Mouse (Mus musculus) left cerebral cortex, adult 6 months (tissue): ENCODE measurements around the gene Slc7a15. TPM values are rescaled to one million over a fixed set of nuclear protein-coding genes. Genes with fewer than 3 reads are reported as not detected.

ENCODE experiments used
- long read RNA-seq, 2 experiments: library from polyadenylated mRNA; unstranded; transcript quantifications; one replicate each; pipeline ENCODE4 v2.0.0; 2019 to 2020
- polyA plus RNA-seq: library from polyadenylated mRNA; unstranded; fragments of <200 nt; fragmentation: Nextera tagmentation; gene quantifications from 2 replicates; pipeline ENCODE4 v1.2.3, GENCODE M21; 2021

The Slc7a15 gene
- not detected in 2 replicates for polyA plus RNA-seq
- long read RNA-seq, experiment 1 = 0 reads
- long read RNA-seq, experiment 2 = 0 reads

DNA sequence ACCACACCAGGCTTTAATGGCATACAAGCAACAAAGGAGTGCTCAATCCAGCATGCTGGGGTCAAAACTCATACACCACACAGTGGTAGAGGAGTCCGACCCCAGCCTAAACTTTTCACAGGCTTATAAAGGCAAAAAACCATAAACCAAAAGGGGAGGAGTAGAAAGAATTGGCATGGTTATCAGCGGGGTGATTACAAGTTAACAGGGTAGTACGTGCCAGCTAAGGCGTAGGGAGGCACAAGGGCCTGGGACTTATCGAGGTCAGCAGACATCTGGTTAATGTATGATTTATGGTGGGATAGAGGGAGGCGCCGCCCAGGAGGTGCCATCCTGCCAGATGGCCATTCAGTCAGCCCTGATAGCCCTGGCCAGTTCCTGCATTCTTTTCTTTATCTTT, at the start of gene Slc7a15:
TSS of gene Slc7a15 (minus strand) at position 101 of the 400 bp plus-strand sequence.

DNA sequence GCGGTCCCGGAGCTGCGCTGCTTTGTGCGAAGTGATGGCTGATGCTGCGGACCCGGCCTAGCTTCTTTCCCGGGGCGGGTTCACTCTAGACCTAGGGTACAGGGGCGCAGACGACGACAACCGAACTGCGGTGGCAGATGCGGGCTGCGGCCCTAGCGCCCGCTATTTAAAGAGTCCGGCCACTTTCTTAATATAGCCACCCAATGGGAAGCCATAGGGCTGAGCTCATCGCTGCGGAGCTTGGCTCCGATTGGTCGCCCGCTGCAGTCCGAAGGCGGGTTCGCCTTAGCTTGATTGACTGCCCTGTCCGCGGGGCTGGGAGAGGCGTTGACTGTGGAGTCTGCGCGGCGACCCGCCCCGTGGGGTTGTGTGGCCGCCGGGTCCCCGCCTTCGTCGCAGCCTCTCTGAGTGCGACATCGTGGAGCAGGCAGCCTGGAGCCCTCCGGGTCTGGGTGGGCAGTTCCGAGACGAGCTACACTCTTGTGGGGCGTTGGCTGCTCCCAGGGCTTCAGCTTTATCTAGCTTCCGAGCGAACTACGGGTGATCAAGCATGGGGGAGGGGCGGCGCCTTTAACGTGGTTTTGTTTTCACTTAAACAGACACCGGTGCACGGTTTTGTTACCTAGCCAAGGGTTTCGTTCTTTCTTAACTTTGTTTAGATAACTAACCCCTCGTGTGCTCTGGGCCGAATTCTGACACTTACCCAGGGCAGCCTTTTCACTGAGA, 98.8 kb downstream of the Slc7a15 start, which contains the start of gene Rhob:
TSS of gene Rhob (minus strand) at position 139 of the 726 bp plus-strand sequence.

Other genes starting within 250 kb of the Slc7a15 start
- gene Rhob, start 99.1 kb downstream of the Slc7a15 start, polyA plus RNA-seq = 28.7 and 93.4 TPM in 2 replicates
- gene Pum2, start 75.1 kb upstream of the Slc7a15 start, polyA plus RNA-seq = 11.8 and 19.9 TPM in 2 replicates
- 0.63 and 0.64 TPM in 2 replicates for gene Sdc1, start 172.3 kb upstream of the Slc7a15 start, polyA plus RNA-seq